Mouse (Mus musculus): ENCODE measurements around the gene Gm45717. TPM values are rescaled to one million over a fixed set of nuclear protein-coding genes. Genes with fewer than 3 reads are reported as not detected.
A peak's percentile ranks its signal among the peaks of the same experiment; 100 is the strongest.
"Not testable (repeated sequence)": the region's sequence is repeated elsewhere in the genome, so short reads cannot be mapped to it uniquely, and the experiment has no call there.

The Gm45717 gene
- total RNA-seq (2014; fragmentation: Nextera tagmentation) (not detected in 2 replicates), total RNA-seq (2017) (not detected in 2 replicates)

GRCm38 (mm10) chr7:140955758-140956555 is at the start of gene Gm45717, which contains the start of gene Ifitm2:
Gene Gm45717 (minus strand): TSS chr7:140955937.
Gene Ifitm2 (minus strand): TSS chr7:140955987.
- ATAC-seq (replicated peaks; ENCODE audit: low FRiP score, low TSS enrichment, poor library complexity, severe bottlenecking): peak; percentile 82

GRCm38 (mm10) chr7:141003248-141004010 is 47.7 kb upstream of the Gm45717 start:
- no peak for ATAC-seq (replicated peaks; ENCODE audit: low FRiP score, low TSS enrichment, poor library complexity, severe bottlenecking)

- ATAC-seq (replicated peaks; ENCODE audit: low FRiP score, low TSS enrichment, poor library complexity, severe bottlenecking): no peak
Measured at GRCm38 (mm10) chr7:141000881-141001708, 45.4 kb upstream of the Gm45717 start.

DNA sequence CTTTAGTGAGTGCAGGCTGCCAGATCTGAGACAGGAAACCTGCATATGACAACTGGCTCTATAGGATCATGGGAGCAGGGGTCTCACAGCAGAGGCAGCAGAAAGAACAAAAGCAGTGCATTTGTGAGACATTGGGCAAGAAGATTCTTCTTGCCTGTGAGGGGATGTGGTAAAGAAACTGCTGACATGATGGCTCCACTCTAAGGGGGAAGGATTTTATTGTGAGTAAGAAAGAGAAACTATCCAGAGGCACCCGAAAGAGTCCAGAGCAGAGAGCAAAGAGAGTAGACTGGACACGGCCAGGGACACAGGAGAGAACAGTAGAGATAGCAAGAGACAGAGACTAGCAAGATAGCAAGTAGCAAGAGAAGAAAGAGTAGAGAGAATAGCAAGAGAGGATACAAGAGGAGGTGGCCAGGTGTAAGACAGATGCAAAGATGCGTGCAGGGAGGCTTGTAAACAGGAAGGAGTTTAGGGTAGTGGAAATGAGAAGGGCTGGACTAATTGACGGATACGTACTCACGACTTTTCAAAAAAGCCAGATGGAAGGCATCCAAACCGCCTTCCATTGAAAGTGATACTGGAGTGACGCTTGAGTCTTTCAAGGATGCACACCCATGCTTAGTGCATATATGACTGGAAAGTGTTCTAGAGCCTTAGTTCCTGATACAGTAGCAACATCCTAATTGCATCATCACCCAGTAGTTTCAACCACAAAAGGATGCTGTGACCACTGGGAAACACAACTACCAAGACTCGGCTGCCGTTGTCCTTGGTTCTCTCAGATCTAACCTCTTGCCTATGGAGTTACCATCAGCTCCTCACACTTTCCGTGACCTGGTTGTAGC is 43.3 kb upstream of the Gm45717 start:
- ATAC-seq (replicated peaks; ENCODE audit: low FRiP score, low TSS enrichment, poor library complexity, severe bottlenecking): no peak; the same call in 1 of the 2 replicates

- no peak for ATAC-seq (replicated peaks; ENCODE audit: low FRiP score, low TSS enrichment, poor library complexity, severe bottlenecking)
Measured at GRCm38 (mm10) chr7:140997817-140998216, 42.1 kb upstream of the Gm45717 start.

DNA sequence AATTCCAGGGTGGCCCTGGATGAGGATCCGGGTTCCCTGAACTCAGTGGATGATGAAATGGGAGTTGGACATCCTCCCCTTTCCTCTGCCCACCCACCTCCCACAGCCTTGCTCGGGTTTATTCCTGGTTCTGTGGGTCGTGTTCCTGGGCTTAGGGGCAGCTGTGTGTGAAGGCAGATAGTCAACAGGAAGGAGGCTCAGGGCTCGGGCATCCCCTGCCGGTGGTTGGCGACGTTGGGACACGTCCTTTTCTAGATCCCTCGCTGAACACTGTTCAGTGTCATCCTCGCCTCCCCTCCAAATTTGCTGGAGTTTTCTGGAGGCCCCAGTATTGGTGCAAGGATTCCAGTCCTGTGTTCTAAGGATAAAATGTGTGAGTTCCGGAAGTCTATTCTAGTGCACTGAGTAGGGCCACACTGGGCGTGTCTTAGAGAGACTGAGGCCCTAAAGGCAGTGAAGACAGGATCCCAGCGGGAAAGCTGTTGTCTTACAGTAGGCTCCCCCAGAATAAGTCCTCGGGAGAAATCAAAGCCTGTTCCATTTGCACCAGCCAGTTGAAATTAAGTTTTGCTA is 35.5 kb upstream of the Gm45717 start:
- peak; percentile 74 for ATAC-seq (replicated peaks; ENCODE audit: low FRiP score, low TSS enrichment, poor library complexity, severe bottlenecking)

DNA sequence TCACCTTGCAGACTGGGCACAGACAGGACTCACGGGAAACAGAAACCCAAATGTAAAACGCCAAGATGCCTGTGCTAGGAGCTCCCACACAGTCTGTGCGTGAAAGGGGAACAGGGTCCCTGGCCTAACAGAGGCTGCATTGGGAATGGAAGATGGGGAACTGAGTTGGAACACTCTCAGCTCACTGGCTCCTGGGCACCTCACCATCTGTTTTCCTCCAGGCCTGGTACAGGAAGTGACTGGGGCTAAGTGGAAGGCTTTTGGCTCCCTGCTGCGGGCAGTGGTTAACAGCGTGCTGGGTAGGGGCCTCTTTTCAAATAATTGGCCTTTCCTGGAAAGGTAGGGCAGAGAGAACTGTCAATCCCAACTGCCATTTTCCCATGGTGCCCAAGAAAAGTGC is 34.9 kb upstream of the Gm45717 start:
- peak; percentile 26; the same call in 1 of the 2 replicates for ATAC-seq (replicated peaks; ENCODE audit: low FRiP score, low TSS enrichment, poor library complexity, severe bottlenecking)

DNA sequence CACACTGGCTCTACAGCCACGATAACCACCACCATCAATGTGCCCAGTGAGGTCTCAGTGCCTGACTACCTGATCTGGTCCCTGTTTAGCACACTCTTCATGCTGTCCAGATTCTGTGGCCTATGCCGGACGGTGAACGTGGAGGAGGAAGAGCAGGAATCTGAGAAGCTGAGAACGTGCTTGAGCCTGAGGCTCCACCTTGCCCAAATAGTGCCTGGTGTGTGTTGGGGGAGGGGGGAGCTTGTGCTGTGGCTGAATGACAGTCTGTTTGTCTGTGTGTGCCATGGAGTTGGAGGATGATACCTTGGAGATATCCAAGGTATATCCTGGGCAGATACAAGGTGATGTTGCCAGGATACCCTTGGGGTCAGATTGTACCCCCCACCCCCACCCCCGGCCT is 34.4 kb upstream of the Gm45717 start:
- 0 out of 2 replicates have a peak, but pooled peaks have one; percentile 4 for ATAC-seq (replicated peaks; ENCODE audit: low FRiP score, low TSS enrichment, poor library complexity, severe bottlenecking)

- ATAC-seq (replicated peaks; ENCODE audit: low FRiP score, low TSS enrichment, poor library complexity, severe bottlenecking): no peak
Measured at GRCm38 (mm10) chr7:140989022-140989421, 33.3 kb upstream of the Gm45717 start.

DNA sequence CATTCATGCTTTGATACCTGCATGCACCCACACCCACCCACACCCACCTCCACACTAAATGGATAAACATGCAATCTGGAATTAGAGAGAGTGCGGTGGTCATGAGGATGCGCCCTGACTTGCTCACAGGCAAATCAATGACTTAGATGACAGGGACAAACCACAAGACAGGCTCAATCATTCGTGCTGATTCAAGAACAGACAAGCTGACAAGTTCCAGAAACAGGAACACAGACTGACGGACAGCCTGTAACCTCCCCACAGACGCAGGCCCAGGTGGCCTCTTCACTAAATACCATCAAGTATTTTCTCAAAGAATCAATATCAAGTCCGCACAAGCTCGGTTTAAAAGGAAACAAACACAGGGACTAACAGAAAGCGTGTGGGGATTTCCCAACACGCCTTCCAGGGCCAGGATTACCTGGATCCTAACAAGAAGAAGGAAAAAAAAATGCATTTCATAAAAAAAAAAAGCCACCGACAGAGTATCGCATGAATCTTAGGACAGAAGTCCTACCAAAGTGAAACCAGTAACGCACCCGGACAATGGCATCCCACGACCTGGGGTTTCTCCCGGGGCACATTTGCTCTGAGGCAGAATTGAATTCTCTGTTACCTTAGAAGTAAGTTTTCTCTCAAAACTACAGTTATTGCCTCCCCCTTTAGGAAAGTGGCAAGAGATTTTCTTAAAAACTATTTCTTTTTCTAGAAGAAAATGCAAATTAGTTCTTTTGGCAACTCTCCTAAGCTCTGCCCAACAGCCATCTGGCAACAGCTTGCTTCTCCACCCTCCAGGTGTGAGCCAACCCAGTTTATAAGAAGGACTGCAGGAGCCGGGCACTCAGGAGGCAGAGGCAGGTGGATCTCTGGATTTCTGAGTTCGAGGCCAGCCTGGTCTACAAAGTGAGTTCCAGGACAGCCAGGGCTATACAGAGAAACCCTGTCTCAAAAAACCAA is 31.7 kb upstream of the Gm45717 start:
- ATAC-seq (replicated peaks; ENCODE audit: low FRiP score, low TSS enrichment, poor library complexity, severe bottlenecking): no peak

DNA sequence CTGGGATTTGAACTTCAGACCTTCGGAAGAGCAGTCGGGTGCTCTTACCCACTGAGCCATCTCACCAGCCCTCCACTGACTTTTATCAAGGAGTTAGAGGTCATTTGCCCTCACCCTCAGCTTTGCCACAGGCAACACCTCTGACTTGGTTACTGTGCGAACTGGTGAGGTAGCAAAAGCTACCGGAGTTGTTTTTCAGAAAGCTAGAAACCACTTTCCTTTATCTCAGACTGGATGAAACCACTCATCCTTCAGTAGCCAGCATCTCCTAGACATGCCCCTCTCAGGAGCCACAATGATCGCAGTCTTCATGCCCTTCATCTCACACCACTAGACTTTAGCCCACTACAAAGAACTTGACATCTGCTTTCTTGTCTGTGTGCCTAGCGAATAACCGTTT is 27.2 kb upstream of the Gm45717 start:
- ATAC-seq (replicated peaks; ENCODE audit: low FRiP score, low TSS enrichment, poor library complexity, severe bottlenecking): no peak

GRCm38 (mm10) chr7:140981704-140982103 is 26.0 kb upstream of the Gm45717 start:
- ATAC-seq (replicated peaks; ENCODE audit: low FRiP score, low TSS enrichment, poor library complexity, severe bottlenecking): peak; percentile 73

GRCm38 (mm10) chr7:140976720-140977119 is 21.0 kb upstream of the Gm45717 start:
- ATAC-seq (replicated peaks; ENCODE audit: low FRiP score, low TSS enrichment, poor library complexity, severe bottlenecking): not testable (repeated sequence)

DNA sequence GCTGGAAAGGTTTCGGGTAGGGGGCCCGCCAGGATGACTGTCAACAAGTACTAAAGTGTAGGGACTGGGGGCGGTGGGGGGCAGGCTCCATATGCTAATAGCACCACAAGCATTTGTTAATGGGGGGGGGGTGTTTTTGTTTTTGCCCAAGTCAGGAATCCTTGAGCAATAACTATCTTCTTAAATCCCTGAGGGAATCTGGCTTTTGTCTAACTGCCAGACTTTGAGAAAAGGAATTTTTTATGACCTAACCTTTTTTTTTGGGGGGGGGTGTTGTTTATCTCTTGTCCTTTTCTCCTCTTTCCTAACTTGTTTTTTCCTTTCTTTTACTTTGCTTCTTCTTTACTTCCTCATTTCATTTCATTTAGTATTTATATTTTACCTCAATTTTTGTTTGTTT is 19.7 kb upstream of the Gm45717 start:
- ATAC-seq (replicated peaks; ENCODE audit: low FRiP score, low TSS enrichment, poor library complexity, severe bottlenecking): no peak

- no peak for ATAC-seq (replicated peaks; ENCODE audit: low FRiP score, low TSS enrichment, poor library complexity, severe bottlenecking)
Measured at GRCm38 (mm10) chr7:140974940-140975339, 19.2 kb upstream of the Gm45717 start.

- no peak for ATAC-seq (replicated peaks; ENCODE audit: low FRiP score, low TSS enrichment, poor library complexity, severe bottlenecking)
Measured at GRCm38 (mm10) chr7:140973396-140974165, 17.8 kb upstream of the Gm45717 start.
